Mouse (Mus musculus): ENCODE data around the gene Nmur1.
A peak's percentile ranks its signal among the peaks of the same experiment; 100 is the strongest.
"Not testable (repeated sequence)": the region's sequence is repeated elsewhere in the genome, so short reads cannot be mapped to it uniquely, and the experiment has no call there.

Gene Nmur1

GRCm38 (mm10) chr1:86359798-86360179 lies 66.2 kb downstream of the Nmur1 start:
- no peak for DNase-seq (ENCODE audit: low read depth, low spot score)

- peak; percentile 98 for DNase-seq (ENCODE audit: low read depth, low spot score)
Measured at GRCm38 (mm10) chr1:86358906-86359797, 66.9 kb downstream of the Nmur1 start, which contains the start of gene Ncl. TSS of gene Ncl (minus strand) at chr1:86359400.

- DNase-seq (ENCODE audit: low read depth, low spot score): no peak
Measured at GRCm38 (mm10) chr1:86358229-86358905, 67.7 kb downstream of the Nmur1 start.

- DNase-seq (ENCODE audit: low read depth, low spot score): no peak
Measured at GRCm38 (mm10) chr1:86354186-86354585, 71.8 kb downstream of the Nmur1 start.

- no peak for DNase-seq (ENCODE audit: low read depth, low spot score)
Measured at GRCm38 (mm10) chr1:86350576-86350975, 75.5 kb downstream of the Nmur1 start.

GRCm38 (mm10) chr1:86349696-86350095 lies 76.3 kb downstream of the Nmur1 start:
- no peak for DNase-seq (ENCODE audit: low read depth, low spot score)

- no peak for DNase-seq (ENCODE audit: low read depth, low spot score)
Measured at GRCm38 (mm10) chr1:86349201-86349600, 76.8 kb downstream of the Nmur1 start.

- no peak for DNase-seq (ENCODE audit: low read depth, low spot score)
Measured at GRCm38 (mm10) chr1:86348801-86349200, 77.2 kb downstream of the Nmur1 start.

- DNase-seq (ENCODE audit: low read depth, low spot score): no peak
Measured at GRCm38 (mm10) chr1:86348083-86348482, 77.9 kb downstream of the Nmur1 start.

- no peak for DNase-seq (ENCODE audit: low read depth, low spot score)
Measured at GRCm38 (mm10) chr1:86347716-86348045, 78.3 kb downstream of the Nmur1 start.

GRCm38 (mm10) chr1:86346851-86347715 lies 78.9 kb downstream of the Nmur1 start:
- DNase-seq (ENCODE audit: low read depth, low spot score): no peak

- DNase-seq (ENCODE audit: low read depth, low spot score): no peak
Measured at GRCm38 (mm10) chr1:86345956-86346355, 80.1 kb downstream of the Nmur1 start.

- DNase-seq (ENCODE audit: low read depth, low spot score): no peak
Measured at GRCm38 (mm10) chr1:86345069-86345468, 81.0 kb downstream of the Nmur1 start.

- DNase-seq (ENCODE audit: low read depth, low spot score): no peak
Measured at GRCm38 (mm10) chr1:86343969-86344861, 81.8 kb downstream of the Nmur1 start.

GRCm38 (mm10) chr1:86343087-86343645 lies 82.9 kb downstream of the Nmur1 start:
- no peak for DNase-seq (ENCODE audit: low read depth, low spot score)

GRCm38 (mm10) chr1:86342371-86342770 lies 83.7 kb downstream of the Nmur1 start:
- DNase-seq (ENCODE audit: low read depth, low spot score): no peak

- DNase-seq (ENCODE audit: low read depth, low spot score): not testable (repeated sequence)
Measured at GRCm38 (mm10) chr1:86341096-86341495, 84.9 kb downstream of the Nmur1 start.

- DNase-seq (ENCODE audit: low read depth, low spot score): peak; percentile 78
Measured at GRCm38 (mm10) chr1:86339156-86339812, 86.7 kb downstream of the Nmur1 start.

- DNase-seq (ENCODE audit: low read depth, low spot score): no peak
Measured at GRCm38 (mm10) chr1:86336330-86336729, 89.7 kb downstream of the Nmur1 start.

All from telencephalon, adult 2 months (tissue).